9 mouse cellular contexts compared by ENCODE assay signal in the genomic region with DNA sequence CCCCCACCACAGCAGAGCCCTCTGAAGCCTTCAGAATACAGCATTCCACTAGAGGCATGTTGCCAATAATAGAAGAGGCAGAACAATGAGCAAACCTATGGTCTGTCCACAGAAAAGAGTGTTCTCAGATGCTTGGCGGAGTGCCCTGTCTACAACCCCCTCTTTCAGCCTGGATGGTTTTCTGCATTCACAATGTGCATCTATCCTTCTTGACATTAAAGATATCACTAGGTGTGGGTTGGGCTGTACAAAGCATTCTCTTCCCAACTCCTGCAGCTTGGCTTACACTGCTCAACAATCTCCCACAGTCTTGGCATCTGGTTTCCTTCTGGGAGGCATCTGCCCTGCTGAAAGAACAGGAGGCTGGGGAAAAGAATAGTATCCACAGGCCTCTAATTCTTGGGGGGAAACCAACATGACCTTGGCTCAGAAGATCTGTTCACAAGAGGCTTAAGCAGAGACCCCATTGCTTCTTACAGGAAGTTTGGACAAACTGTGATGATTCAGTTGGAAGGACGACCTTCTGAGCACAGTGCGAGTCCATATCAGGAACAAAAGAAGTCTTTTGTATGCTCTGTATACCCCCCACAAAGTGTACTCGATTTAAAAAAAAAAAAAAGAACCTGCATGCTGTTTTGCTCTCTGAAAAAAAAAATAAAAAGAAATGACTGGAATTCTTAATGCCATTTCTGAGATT.
DNase-seq lines count a peak whose midpoint lies in the region; ATAC-seq lines count a peak whose summit lies in the region.
"Had no signal": no experiment of that assay in that cellular context is flagged by ENCODE, and none has a peak within 500 bp of the region (broad histone marks: within the 10 kb centered on the region; RNA-seq: fewer than 3 reads in every experiment).

No protein-coding gene starts in this region.

- no peaks in the 10 kb centered on the region for H3K9me3 ChIP-seq in intestine, embryonic 15.5 days

- no peak overlapping the region for H3K4me2 ChIP-seq in intestine, embryonic 15.5 days (replicated peaks)

- H3K9ac ChIP-seq in intestine, embryonic 15.5 days = no peak overlapping the region

- DNase-seq in Muller cell, postnatal 12 days (ENCODE audit: inconsistent ontology term) = peak; percentile 95
- DNase-seq in cerebellum, adult 18-20 months = peak; percentile 11 to 25
- DNase-seq in frontal cortex, postnatal 14 days (ENCODE audit: low spot score in 2 of 2) = peak; percentile 13 to 14
- peak; percentile 33 to 77 for DNase-seq in left cerebral cortex, adult 9 months (ENCODE audit: low spot score in 2 of 2)
- DNase-seq in telencephalon, adult 2 months (ENCODE audit: low read depth, low spot score) = peak; percentile 60
- no peak for DNase-seq in lung, postnatal 14 days
- no peak for DNase-seq in kidney, adult 11 months

- H3K4me1 ChIP-seq in intestine, embryonic 15.5 days (replicated peaks) = no peaks in the 10 kb centered on the region

- ATAC-seq in intestine, embryonic 15.5 days = no peak
- ATAC-seq: Patski had no signal

- 59% methylated on average over 4 of the region's 4 CpGs for WGBS in intestine, embryonic 15.5 days

- H3K4me3 ChIP-seq in intestine, embryonic 15.5 days (replicated peaks) = no peak overlapping the region

- H3K27me3 ChIP-seq in intestine, embryonic 15.5 days (replicated peaks) = no peaks in the 10 kb centered on the region

- H3K36me3 ChIP-seq in intestine, embryonic 15.5 days = no peaks in the 10 kb centered on the region

- H3K27ac ChIP-seq in intestine, embryonic 15.5 days = no peak overlapping the region

Comparison
In these comparisons a context has a peak if more than half of its experiments do, and no peak if none do; other contexts are left out.
1. DNase-seq: peak in Muller cell, postnatal 12 days (single experiment), cerebellum, adult 18-20 months (2 of 2), frontal cortex, postnatal 14 days (2 of 2), left cerebral cortex, adult 9 months (2 of 2) and telencephalon, adult 2 months (single experiment); none in lung, postnatal 14 days (single experiment) and kidney, adult 11 months (single experiment).